Mouse (Mus musculus): ENCODE results near the gene Slc25a54. TPM values are rescaled to one million over a fixed set of nuclear protein-coding genes. Genes with fewer than 3 reads are reported as not detected.

Slc25a54 gene
- polyA plus RNA-seq, 1 experiment from 2014 or later, result not detected

DNA sequence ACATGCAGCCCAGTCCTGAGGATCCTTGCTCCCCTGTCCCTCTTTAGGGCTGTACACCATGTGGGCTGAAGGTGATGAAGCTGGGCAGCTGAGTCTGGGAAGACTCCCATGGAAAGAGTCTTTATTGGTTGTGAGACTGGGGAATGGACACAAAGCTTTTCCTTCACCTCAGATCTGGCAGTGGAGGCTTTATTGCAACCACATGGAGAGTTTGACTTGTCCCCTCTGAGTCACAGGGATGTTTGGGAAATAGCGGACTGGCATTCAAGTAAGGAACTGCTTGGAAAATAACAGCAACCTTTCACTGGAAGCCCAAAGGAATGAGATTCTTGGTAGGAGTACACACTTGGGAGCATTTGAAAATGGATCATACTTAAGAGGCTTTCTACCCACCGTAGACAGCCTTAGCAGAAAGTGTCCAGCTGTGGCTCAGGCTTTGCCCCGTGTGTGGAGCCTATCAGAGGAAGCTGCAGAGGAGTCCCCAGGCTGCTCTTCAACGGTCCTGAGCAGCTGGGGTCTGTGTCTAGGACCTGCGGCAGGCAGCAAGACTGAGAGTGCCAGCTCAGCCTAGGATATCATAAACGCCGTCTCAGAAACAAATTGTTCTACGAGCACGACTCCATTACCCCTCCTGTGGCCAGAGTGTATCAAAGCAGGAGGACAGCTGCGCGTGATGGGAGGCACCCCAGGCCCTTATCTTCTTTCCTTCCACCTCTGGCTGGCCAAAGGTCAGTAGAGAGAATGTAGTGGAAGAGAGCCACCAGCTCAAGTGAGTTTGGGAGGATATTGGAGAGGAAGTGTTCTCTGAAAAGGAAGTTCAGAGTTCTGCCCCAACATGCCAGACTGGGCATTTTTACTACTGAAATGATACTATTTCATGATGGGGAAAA lies 29.0 kb upstream of the Slc25a54 start:
- no peak overlapping the region for H3K9ac ChIP-seq (ENCODE audit: low read length)
- H3K4me3 ChIP-seq (ENCODE audit: low read depth, low read length), result no peak overlapping the region
- no peaks in the 10 kb centered on the region for H3K9me3 ChIP-seq (ENCODE audit: control insufficient read depth, low read length)
- ATAC-seq (ENCODE audit: insufficient number of reproducible peaks, low FRiP score, low TSS enrichment, low read depth) (no peak), DNase-seq (ENCODE audit: low spot score) (no peak)
- 35% methylated on average over 11 of the region's 11 CpGs for WGBS
- H3K27ac ChIP-seq (replicated peaks; ENCODE audit: low read depth, low read length), result no peak overlapping the region
- no peaks in the 10 kb centered on the region for H3K36me3 ChIP-seq (ENCODE audit: control insufficient read depth, insufficient read depth, low read length)
- no peaks in the 10 kb centered on the region for H3K4me1 ChIP-seq (ENCODE audit: control insufficient read depth, insufficient read depth, low read length)
- H3K27me3 ChIP-seq (ENCODE audit: control insufficient read depth, insufficient read depth, low read length), result no peaks in the 10 kb centered on the region
- H3K4me2 ChIP-seq (ENCODE audit: low read depth, severe bottlenecking), result no peak overlapping the region

DNA sequence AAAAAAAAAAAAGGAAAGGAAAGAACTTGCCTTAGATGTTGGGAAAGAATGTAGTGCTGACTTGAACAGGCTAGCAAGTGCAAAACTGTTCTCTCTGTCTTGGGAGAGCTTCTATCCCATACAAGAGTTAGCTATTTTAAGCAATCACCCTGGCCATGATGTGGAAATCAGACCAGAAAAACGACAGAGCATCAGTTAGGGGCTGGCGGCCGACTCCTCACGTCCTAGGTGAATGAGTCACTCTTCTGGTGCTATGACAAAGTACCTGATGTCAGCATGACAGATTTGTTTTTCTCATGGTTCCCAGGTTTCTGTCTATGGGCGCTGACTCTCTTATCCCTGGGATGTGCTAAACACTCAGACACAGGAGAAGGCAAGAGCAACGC lies 28.3 kb upstream of the Slc25a54 start:
- Histone ChIP-seq H3K27ac (replicated peaks; ENCODE audit: low read depth, low read length) (no peak overlapping the region), H3K4me1 (ENCODE audit: control insufficient read depth, insufficient read depth, low read length) (no peaks in the 10 kb centered on the region), H3K9me3 (ENCODE audit: control insufficient read depth, low read length) (no peaks in the 10 kb centered on the region), H3K4me2 (ENCODE audit: low read depth, severe bottlenecking) (no peak overlapping the region), H3K27me3 (ENCODE audit: control insufficient read depth, insufficient read depth, low read length) (no peaks in the 10 kb centered on the region), H3K4me3 (ENCODE audit: low read depth, low read length) (no peak overlapping the region), H3K9ac (ENCODE audit: low read length) (no peak overlapping the region), H3K36me3 (ENCODE audit: control insufficient read depth, insufficient read depth, low read length) (no peaks in the 10 kb centered on the region)
- WGBS, result 81% methylated on average over 6 of the region's 6 CpGs
- DNase-seq (ENCODE audit: low spot score), result no peak
- no peak for ATAC-seq (ENCODE audit: insufficient number of reproducible peaks, low FRiP score, low TSS enrichment, low read depth)

DNA sequence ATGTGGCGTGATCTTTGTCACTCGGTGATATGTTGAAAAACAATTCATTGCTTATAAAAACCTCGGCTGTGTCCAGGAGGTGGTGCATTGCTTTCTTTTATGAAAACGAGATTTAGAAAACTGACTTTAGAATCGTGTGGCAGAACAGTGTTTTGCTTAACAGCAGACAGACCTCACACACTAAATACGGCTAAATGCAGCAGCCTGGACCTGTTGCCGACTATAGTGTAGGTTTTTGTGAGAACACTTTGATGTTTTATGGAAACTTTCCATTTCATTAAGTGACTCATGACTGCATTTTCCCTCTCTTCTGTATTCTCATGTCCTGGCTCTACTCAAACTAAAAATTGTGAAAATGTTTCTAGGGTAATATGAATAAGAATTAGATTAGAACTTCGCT lies 20.4 kb upstream of the Slc25a54 start:
- no peak overlapping the region for H3K4me2 ChIP-seq (ENCODE audit: low read depth, severe bottlenecking)
- no peak for ATAC-seq (ENCODE audit: insufficient number of reproducible peaks, low FRiP score, low TSS enrichment, low read depth)
- no peaks in the 10 kb centered on the region for H3K4me1 ChIP-seq (ENCODE audit: control insufficient read depth, insufficient read depth, low read length)

DNA sequence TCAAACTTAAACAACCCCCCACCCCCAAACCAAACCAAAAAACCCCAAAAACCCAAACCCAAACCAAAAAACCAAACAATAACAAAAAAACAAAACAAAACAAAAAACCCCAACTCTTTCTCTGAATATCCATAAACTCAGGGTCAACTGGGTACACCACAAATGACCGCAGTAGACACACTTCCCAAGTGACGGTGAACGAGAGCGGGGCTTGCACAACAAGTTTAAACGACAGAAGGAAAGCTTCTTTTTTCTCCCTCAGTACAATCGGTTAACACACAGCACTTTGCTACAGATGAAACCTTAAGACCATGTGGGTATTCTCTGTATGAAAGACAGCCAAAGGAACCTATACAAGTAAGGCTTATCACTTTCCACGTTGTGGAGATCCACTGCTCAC lies 17.9 kb upstream of the Slc25a54 start:
- ATAC-seq (ENCODE audit: insufficient number of reproducible peaks, low FRiP score, low TSS enrichment, low read depth) (no peak), DNase-seq (ENCODE audit: low spot score) (no peak)
- H3K9me3 ChIP-seq (ENCODE audit: control insufficient read depth, low read length), result no peaks in the 10 kb centered on the region
- no peaks in the 10 kb centered on the region for H3K4me1 ChIP-seq (ENCODE audit: control insufficient read depth, insufficient read depth, low read length)
- no peak overlapping the region for H3K9ac ChIP-seq (ENCODE audit: low read length)
- H3K27me3 ChIP-seq (ENCODE audit: control insufficient read depth, insufficient read depth, low read length), result no peaks in the 10 kb centered on the region
- H3K4me2 ChIP-seq (ENCODE audit: low read depth, severe bottlenecking), result no peak overlapping the region
- no peak overlapping the region for H3K27ac ChIP-seq (replicated peaks; ENCODE audit: low read depth, low read length)
- no peaks in the 10 kb centered on the region for H3K36me3 ChIP-seq (ENCODE audit: control insufficient read depth, insufficient read depth, low read length)
- WGBS, result 76% methylated on average over 7 of the region's 7 CpGs
- no peak overlapping the region for H3K4me3 ChIP-seq (ENCODE audit: low read depth, low read length)

More for the DNA sequence above, 20.4 kb upstream of the Slc25a54 start:
- 72% methylated on average over 8 of the region's 8 CpGs for WGBS
- no peak for DNase-seq (ENCODE audit: low spot score)
- Histone ChIP-seq H3K9ac (ENCODE audit: low read length) (no peak overlapping the region), H3K36me3 (ENCODE audit: control insufficient read depth, insufficient read depth, low read length) (no peaks in the 10 kb centered on the region), H3K4me3 (ENCODE audit: low read depth, low read length) (no peak overlapping the region), H3K27me3 (ENCODE audit: control insufficient read depth, insufficient read depth, low read length) (no peaks in the 10 kb centered on the region), H3K9me3 (ENCODE audit: control insufficient read depth, low read length) (no peaks in the 10 kb centered on the region), H3K27ac (replicated peaks; ENCODE audit: low read depth, low read length) (no peak overlapping the region)

DNA sequence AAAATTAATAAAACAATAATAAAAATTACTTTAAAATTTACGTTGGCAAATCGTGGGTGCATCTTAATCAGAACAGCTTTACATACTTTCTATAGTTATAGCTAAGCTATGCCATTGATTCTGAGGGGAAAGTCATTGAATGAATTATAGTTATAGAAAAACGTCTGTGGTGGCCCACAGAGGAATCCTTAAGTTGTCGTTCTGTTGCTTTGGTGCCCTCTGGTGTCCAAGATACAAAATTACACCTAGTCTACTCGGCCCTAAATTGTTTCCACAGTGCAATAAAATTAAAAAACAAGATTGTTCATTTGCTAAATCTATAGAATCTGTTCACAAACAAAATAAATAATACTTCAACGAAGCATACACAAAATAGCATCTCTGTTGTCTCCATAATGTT lies 17.3 kb upstream of the Slc25a54 start:
- ATAC-seq (ENCODE audit: insufficient number of reproducible peaks, low FRiP score, low TSS enrichment, low read depth) (no peak), DNase-seq (ENCODE audit: low spot score) (no peak)
- Histone ChIP-seq H3K27ac (replicated peaks; ENCODE audit: low read depth, low read length) (no peak overlapping the region), H3K36me3 (ENCODE audit: control insufficient read depth, insufficient read depth, low read length) (no peaks in the 10 kb centered on the region), H3K4me1 (ENCODE audit: control insufficient read depth, insufficient read depth, low read length) (no peaks in the 10 kb centered on the region), H3K9ac (ENCODE audit: low read length) (no peak overlapping the region), H3K27me3 (ENCODE audit: control insufficient read depth, insufficient read depth, low read length) (no peaks in the 10 kb centered on the region), H3K9me3 (ENCODE audit: control insufficient read depth, low read length) (no peaks in the 10 kb centered on the region), H3K4me3 (ENCODE audit: low read depth, low read length) (no peak overlapping the region), H3K4me2 (ENCODE audit: low read depth, severe bottlenecking) (no peak overlapping the region)
- 1% methylated on average over 6 of the region's 6 CpGs for WGBS

DNA sequence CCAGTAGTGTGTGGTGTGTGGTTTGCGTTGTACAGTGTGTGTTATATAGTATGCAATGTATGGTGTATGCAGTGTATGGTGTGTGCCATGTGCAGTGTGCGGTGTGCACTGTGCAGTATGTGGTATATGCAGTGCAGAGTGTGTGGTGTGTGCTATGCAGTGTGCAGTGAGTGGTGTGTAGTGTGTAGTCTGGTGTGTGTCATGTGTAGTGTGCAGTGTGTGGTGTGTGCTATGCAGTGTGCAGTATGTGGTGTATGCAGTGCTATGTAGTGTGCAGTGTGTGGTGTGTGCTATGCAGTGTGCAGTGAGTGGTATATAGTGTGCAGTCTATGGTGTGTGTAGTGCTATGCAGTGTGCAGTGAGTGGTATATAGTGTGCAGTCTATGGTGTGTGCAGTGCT lies 4.1 kb downstream of the Slc25a54 start:
- Histone ChIP-seq H3K27me3 (ENCODE audit: control insufficient read depth, insufficient read depth, low read length) (no peaks in the 10 kb centered on the region), H3K9ac (ENCODE audit: low read length) (no peak overlapping the region), H3K4me1 (ENCODE audit: control insufficient read depth, insufficient read depth, low read length) (no peaks in the 10 kb centered on the region), H3K27ac (replicated peaks; ENCODE audit: low read depth, low read length) (no peak overlapping the region), H3K36me3 (ENCODE audit: control insufficient read depth, insufficient read depth, low read length) (no peaks in the 10 kb centered on the region), H3K9me3 (ENCODE audit: control insufficient read depth, low read length) (no peaks in the 10 kb centered on the region), H3K4me3 (ENCODE audit: low read depth, low read length) (no peak overlapping the region), H3K4me2 (ENCODE audit: low read depth, severe bottlenecking) (no peak overlapping the region)
- 92% methylated on average over 2 of the region's 2 CpGs for WGBS
- ATAC-seq (ENCODE audit: insufficient number of reproducible peaks, low FRiP score, low TSS enrichment, low read depth) (no peak), DNase-seq (ENCODE audit: low spot score) (no peak)

DNA sequence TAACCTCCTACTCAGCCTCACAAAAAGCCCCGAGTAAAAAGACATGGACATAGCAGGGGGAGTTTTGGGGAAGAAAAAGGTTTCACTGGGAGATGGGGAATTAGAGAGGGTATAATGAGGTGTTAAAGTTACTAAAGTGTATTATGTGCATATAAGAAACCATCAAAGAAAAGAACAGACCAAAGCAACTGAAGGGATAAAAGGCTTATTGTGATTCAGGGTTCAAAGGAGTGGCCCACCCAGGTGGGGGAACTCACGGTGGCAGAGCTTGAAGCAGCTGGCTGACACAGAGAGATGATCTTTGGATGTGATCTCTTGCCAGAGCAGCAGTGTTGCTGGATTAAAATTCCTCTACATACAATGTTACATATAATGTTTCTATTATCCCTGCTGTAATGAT lies 8.2 kb downstream of the Slc25a54 start:
- no peak for ATAC-seq (ENCODE audit: insufficient number of reproducible peaks, low FRiP score, low TSS enrichment, low read depth)
- 5% methylated on average over 2 of the region's 2 CpGs for WGBS
- no peak for DNase-seq (ENCODE audit: low spot score)

DNA sequence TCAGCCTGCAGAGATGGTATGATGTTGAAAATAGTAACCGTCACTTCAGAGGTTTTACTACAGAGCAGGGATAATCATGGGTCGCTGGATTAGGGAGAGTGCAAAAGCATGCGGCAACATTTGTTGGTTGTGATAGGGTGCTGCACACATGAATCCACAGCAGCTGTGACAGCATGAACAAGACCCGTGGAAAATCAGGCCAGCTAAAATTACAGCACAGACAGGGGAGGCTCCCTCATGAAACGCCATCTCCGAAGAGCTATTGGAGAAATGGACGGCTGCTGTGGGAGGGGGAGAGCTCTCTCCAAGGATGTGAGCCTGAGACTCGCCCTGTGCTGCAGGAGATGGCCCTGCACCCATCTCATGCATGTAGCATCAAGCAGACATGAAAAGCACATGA lies 24.4 kb downstream of the Slc25a54 start:
- Histone ChIP-seq H3K4me1 (ENCODE audit: control insufficient read depth, insufficient read depth, low read length) (no peaks in the 10 kb centered on the region), H3K9me3 (ENCODE audit: control insufficient read depth, low read length) (no peaks in the 10 kb centered on the region), H3K36me3 (ENCODE audit: control insufficient read depth, insufficient read depth, low read length) (no peaks in the 10 kb centered on the region), H3K4me3 (ENCODE audit: low read depth, low read length) (no peak overlapping the region), H3K4me2 (ENCODE audit: low read depth, severe bottlenecking) (no peak overlapping the region), H3K27ac (replicated peaks; ENCODE audit: low read depth, low read length) (no peak overlapping the region), H3K27me3 (ENCODE audit: control insufficient read depth, insufficient read depth, low read length) (no peaks in the 10 kb centered on the region), H3K9ac (ENCODE audit: low read length) (no peak overlapping the region)
- 69% methylated on average over 8 of the region's 8 CpGs for WGBS
- ATAC-seq (ENCODE audit: insufficient number of reproducible peaks, low FRiP score, low TSS enrichment, low read depth) (no peak), DNase-seq (ENCODE audit: low spot score) (no peak)

More for the DNA sequence above, 8.2 kb downstream of the Slc25a54 start:
- H3K4me3 ChIP-seq (ENCODE audit: low read depth, low read length), result no peak overlapping the region
- no peak overlapping the region for H3K27ac ChIP-seq (replicated peaks; ENCODE audit: low read depth, low read length)
- no peaks in the 10 kb centered on the region for H3K9me3 ChIP-seq (ENCODE audit: control insufficient read depth, low read length)
- no peak overlapping the region for H3K9ac ChIP-seq (ENCODE audit: low read length)
- no peaks in the 10 kb centered on the region for H3K27me3 ChIP-seq (ENCODE audit: control insufficient read depth, insufficient read depth, low read length)
- no peaks in the 10 kb centered on the region for H3K4me1 ChIP-seq (ENCODE audit: control insufficient read depth, insufficient read depth, low read length)
- no peak overlapping the region for H3K4me2 ChIP-seq (ENCODE audit: low read depth, severe bottlenecking)
- H3K36me3 ChIP-seq (ENCODE audit: control insufficient read depth, insufficient read depth, low read length), result no peaks in the 10 kb centered on the region

DNA sequence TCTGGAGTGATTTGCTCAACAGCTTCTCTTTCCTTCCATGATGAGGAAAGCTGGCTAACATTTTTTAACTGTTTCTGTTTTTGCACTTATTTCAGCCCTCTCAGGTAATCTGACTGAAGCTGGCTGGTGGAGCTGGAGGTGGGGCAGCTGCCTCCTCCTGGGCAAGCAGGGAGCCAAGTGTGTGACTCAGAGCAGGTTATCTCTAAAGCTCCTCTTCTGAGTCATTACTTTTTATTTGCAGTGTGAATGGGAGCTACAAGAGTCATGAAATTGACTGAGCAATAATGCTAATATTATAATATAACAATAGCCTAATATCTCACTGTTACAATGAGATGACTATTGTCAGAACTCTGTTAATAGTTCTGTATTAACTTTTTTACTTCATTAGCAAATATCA lies 36.9 kb downstream of the Slc25a54 start:
- no peaks in the 10 kb centered on the region for H3K4me1 ChIP-seq (ENCODE audit: control insufficient read depth, insufficient read depth, low read length)
- no peaks in the 10 kb centered on the region for H3K36me3 ChIP-seq (ENCODE audit: control insufficient read depth, insufficient read depth, low read length)
- no peak overlapping the region for H3K4me2 ChIP-seq (ENCODE audit: low read depth, severe bottlenecking)
- DNase-seq (ENCODE audit: low spot score) (no peak), ATAC-seq (ENCODE audit: insufficient number of reproducible peaks, low FRiP score, low TSS enrichment, low read depth) (no peak)
- H3K9me3 ChIP-seq (ENCODE audit: control insufficient read depth, low read length), result no peaks in the 10 kb centered on the region
- no peak overlapping the region for H3K27ac ChIP-seq (replicated peaks; ENCODE audit: low read depth, low read length)
- no peak overlapping the region for H3K4me3 ChIP-seq (ENCODE audit: low read depth, low read length)
- no peak overlapping the region for H3K9ac ChIP-seq (ENCODE audit: low read length)
- no peaks in the 10 kb centered on the region for H3K27me3 ChIP-seq (ENCODE audit: control insufficient read depth, insufficient read depth, low read length)

Data from limb, embryonic 11.5 days (tissue).